Mouse (Mus musculus) induced T-regulatory cell, adult 2 months (primary cell): ENCODE results near the gene Bfar.
A peak's percentile ranks its signal among the peaks of the same experiment; 100 is the strongest.
"Not testable (repeated sequence)": the region's sequence is repeated elsewhere in the genome, so short reads cannot be mapped to it uniquely, and the experiment has no call there.

Experiments
- DNase-seq: peaks from one replicate; pipeline ENCODE4 v3.0.0-alpha.2; 2012; ENCODE audit warnings: low read depth

The Bfar gene

GRCm38 (mm10) chr16:13671685-13672385 lies at the start of gene Bfar, which contains the start of gene 3110001I22Rik:
TSS of gene Bfar (plus strand) at chr16:13671858.
TSS of gene 3110001I22Rik (plus strand) at chr16:13671929.
- DNase-seq: peak; percentile 95

GRCm38 (mm10) chr16:13628345-13628744 lies 43.3 kb upstream of the Bfar start:
- DNase-seq: peak; percentile 12

- not testable (repeated sequence) for DNase-seq
Observed at GRCm38 (mm10) chr16:13638198-13638597, 33.5 kb upstream of the Bfar start.

GRCm38 (mm10) chr16:13639508-13639907 lies 32.1 kb upstream of the Bfar start:
- DNase-seq: no peak

GRCm38 (mm10) chr16:13640064-13640463 lies 31.6 kb upstream of the Bfar start:
- DNase-seq: peak; percentile 4

- DNase-seq: no peak
Observed at GRCm38 (mm10) chr16:13644474-13644873, 27.2 kb upstream of the Bfar start.

GRCm38 (mm10) chr16:13645930-13646329 lies 25.7 kb upstream of the Bfar start:
- DNase-seq: no peak

GRCm38 (mm10) chr16:13658886-13659285 lies 12.8 kb upstream of the Bfar start:
- no peak for DNase-seq

GRCm38 (mm10) chr16:13660736-13661135 lies 10.9 kb upstream of the Bfar start:
- no peak for DNase-seq

GRCm38 (mm10) chr16:13667878-13668343 lies 3.7 kb upstream of the Bfar start, which contains the start of gene Parn:
TSS of gene Parn (minus strand) at chr16:13668170.
- DNase-seq: peak; percentile 97

GRCm38 (mm10) chr16:13668402-13669108 lies 3.1 kb upstream of the Bfar start:
- DNase-seq: no peak

GRCm38 (mm10) chr16:13669282-13669681 lies 2.4 kb upstream of the Bfar start:
- peak; percentile 14 for DNase-seq

GRCm38 (mm10) chr16:13670896-13671295 lies 762 bp upstream of the Bfar start:
- peak; percentile 24 for DNase-seq

- peak; percentile 92 for DNase-seq
Observed at GRCm38 (mm10) chr16:13672386-13672898, 784 bp downstream of the Bfar start.

- DNase-seq: no peak
Observed at GRCm38 (mm10) chr16:13673114-13673513, 1.5 kb downstream of the Bfar start.

GRCm38 (mm10) chr16:13674511-13674910 lies 2.9 kb downstream of the Bfar start:
- DNase-seq: no peak

- no peak for DNase-seq
Observed at GRCm38 (mm10) chr16:13678601-13679319, 7.1 kb downstream of the Bfar start.

GRCm38 (mm10) chr16:13698998-13699397 lies 27.3 kb downstream of the Bfar start:
- peak; percentile 29 for DNase-seq

- no peak for DNase-seq
Observed at GRCm38 (mm10) chr16:13702184-13702583, 30.5 kb downstream of the Bfar start.

- no peak for DNase-seq
Observed at GRCm38 (mm10) chr16:13704676-13705075, 33.0 kb downstream of the Bfar start.

- DNase-seq: no peak
Observed at GRCm38 (mm10) chr16:13714910-13715309, 43.3 kb downstream of the Bfar start.

- DNase-seq: no peak
Observed at GRCm38 (mm10) chr16:13716821-13717553, 45.3 kb downstream of the Bfar start.
